Mouse (Mus musculus) retina, postnatal 1 day (tissue): ENCODE results near the gene Rgs5.

ENCODE experiments used
- DNase-seq: peaks from one replicate; pipeline ENCODE4 v3.0.0-alpha.2; 2012

Gene Rgs5

GRCm38 (mm10) chr1:169655256-169655655, at the start of gene Rgs5:
Gene Rgs5 (plus strand): TSS chr1:169655501.
- DNase-seq, result peak; percentile 12

GRCm38 (mm10) chr1:169606164-169606563, 49.1 kb upstream of the Rgs5 start:
- DNase-seq, result no peak

- DNase-seq, result no peak
Observed at GRCm38 (mm10) chr1:169629738-169630137, 25.6 kb upstream of the Rgs5 start.

- peak; percentile 21 for DNase-seq
Observed at GRCm38 (mm10) chr1:169637251-169637750, 18.0 kb upstream of the Rgs5 start.

DNA sequence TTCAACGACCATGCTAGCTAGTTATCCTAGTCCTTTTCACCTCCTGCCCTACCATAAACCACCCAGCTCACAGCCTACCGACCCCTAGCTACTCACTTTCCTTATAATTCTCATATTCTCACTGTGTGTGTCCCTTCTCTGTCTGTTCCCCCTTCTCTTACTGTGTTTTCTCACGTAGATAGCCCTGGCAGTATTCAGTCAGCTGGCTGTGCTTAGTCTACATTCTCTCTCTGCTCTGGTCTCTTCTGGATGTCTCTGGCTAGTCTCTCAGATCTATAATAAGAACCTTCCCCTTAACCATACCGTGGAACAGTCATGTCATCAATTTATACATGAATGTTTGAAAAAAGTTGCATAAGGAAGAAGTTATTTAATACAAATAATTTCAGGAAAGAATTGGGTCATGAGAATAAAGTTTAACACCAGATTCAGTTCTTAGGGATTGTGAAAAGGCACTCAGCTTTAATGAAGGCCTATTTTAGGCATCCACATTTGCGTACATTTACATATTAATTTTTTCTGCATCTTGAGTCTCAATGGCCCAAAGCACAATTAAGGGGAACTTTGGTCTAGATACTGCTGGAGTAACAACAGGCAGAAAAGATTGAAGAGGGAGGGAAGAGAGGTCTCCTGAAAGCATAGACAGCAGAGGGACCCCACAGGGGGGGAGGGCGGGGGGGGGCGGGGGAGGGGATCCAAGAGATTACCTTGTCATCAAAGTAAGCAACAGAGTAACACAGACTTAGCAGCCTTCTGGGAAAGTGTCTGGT, 10.2 kb upstream of the Rgs5 start:
- no peak for DNase-seq

DNA sequence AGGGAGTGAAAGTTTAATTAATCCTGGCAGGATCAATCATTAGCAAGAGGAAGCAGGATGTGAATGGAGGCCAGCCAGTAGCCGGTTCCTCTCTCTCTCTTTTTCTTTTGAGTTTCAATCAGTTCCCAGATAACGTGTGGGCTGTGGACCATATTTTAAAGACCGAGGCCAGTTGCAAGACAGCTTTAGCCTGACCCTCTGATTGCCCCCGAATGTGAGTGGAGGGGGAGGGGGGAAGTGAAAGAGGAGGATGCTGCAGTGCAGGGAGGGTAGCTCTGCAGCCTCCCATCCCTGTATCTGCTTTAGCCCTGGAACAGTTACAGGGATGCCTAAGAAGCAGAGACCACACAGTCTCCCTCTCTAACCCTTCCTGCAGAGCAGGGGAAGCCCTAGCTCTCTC, 4.2 kb downstream of the Rgs5 start:
- no peak for DNase-seq

- no peak for DNase-seq
Observed at GRCm38 (mm10) chr1:169667328-169667727, 12.0 kb downstream of the Rgs5 start.

DNA sequence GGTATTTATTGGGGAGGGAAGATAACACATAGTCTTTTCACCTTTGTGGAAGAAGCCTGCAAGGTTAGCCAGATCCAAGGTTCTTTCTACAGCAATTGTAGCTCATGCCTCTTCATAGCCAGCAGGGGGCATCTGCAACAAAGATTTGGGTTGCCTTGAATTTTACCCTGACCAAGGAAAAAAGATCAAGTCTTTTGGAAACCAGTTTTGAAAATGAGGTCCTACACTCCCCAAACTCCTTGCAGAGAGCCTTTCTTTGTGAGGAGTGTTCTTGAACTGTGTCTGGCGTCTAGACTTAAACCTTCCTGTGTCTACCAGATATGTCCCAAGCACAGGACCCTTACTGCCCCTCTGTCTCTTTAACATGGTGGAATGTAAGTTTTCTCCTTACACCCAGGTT, 15.4 kb downstream of the Rgs5 start:
- DNase-seq, result peak; percentile 62

GRCm38 (mm10) chr1:169671801-169672200, 16.5 kb downstream of the Rgs5 start:
- DNase-seq, result no peak

GRCm38 (mm10) chr1:169672272-169672671, 17.0 kb downstream of the Rgs5 start:
- DNase-seq, result no peak

DNA sequence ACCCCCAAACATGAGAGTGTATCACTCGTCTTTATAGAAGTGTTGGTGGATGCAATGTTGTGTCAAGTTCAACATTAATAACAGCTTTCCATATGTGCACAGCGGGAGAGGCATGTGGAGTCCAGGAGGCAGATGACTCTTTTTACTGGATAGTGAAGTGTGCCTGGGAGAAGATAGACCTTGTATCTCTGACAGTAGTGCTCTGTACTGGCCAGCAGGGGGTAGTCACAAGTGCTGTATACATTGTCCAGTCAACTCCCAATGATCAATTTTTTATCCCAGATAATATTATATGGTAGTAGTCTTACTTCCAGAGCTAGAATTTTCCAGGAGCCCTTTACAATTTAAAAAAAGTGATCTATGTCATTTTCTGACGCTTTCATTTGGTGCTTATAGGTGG, 18.8 kb downstream of the Rgs5 start:
- peak; percentile 24 for DNase-seq

GRCm38 (mm10) chr1:169676751-169677150, 21.4 kb downstream of the Rgs5 start:
- no peak for DNase-seq

DNA sequence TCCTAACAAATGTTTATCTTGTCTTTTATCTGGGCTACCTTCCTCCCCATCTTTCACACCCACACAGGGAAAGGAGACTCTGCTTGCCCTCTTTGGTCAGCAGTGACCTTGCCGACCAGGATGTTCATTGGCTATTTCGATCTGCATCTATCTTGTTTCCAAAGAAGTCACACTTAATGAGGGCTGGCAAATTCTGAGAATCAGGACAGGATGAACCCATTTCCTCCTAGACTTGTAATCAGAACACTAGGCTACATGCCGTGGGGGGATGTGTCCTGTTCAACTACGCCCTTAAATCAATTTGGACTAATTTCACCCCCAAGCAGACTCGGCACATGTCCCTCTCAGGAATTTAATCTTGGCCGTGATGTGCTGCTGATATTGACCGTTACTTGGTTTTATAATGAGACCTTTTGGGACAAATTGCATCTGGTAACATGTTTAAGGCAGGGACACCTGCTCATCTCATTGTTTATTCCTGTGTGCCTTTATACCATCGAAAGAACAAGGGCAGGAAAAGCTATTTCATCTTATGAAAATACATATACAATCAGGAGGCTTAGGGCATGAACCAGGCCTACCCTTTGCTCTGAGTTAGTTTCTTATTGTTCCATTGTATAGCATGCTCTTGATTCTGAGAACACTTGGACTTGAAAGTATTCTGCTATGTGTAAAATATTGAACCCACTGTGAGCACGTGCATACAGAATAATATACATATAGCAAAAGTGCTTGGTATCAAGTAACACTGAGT, 25.3 kb downstream of the Rgs5 start:
- no peak for DNase-seq

GRCm38 (mm10) chr1:169682775-169683497, 27.6 kb downstream of the Rgs5 start:
- no peak for DNase-seq

DNA sequence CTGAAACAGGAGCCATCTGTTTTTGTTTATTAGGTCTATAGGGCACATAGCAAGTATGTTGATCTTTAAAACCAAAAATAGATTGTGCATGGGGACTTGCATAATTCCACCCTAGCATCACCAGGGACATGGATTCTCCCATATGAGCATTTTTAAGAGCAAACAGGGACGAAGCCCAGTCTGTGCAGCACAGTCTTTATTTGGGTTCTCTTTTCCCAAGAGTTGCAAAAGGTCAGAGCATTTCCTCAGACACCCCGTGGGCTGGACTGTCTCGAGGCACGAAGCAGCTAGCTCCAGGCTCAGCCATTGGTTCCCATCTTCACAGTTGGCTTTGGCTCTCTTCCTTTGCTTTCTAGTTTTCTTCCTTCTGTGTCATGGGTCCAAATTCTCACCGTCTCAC, 30.0 kb downstream of the Rgs5 start:
- no peak for DNase-seq

DNA sequence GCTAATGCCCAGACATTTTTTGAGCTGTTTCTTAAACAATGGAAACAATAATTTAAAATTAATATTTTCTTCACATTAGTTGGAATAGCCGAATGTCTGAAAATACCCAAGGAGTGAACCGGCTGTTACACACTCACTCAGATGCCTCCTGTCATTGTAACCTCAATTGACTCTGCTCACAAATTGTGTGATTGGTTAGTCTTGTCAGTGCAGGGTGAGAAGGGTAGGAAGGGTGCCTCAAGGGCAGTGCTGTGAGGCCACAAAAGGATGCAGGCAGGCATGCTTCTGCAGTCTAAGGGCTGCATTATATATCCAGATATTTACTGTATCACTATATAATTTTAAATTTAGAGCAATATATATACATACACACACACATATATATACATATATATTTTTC, 37.7 kb downstream of the Rgs5 start:
- DNase-seq, result no peak

DNA sequence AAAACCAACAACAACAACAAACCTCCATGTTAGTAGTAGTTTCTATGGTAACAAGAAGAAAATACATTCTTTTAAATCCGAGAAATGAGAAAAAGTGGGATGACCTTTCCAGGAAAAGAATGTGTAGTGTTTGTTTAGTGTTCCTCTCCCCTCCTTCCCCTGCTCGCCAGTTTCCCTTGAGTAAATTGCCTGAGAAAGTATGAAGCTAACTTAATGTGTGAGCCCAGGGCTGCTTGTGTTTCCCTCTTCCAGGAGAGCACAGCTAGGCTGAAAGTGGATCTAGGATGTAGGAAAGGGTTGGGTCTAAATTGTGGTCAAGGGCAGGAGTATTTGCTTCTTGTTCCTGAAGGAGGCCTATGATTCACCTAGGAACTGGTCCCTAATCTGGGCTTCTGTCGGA, 38.2 kb downstream of the Rgs5 start:
- DNase-seq, result no peak

DNA sequence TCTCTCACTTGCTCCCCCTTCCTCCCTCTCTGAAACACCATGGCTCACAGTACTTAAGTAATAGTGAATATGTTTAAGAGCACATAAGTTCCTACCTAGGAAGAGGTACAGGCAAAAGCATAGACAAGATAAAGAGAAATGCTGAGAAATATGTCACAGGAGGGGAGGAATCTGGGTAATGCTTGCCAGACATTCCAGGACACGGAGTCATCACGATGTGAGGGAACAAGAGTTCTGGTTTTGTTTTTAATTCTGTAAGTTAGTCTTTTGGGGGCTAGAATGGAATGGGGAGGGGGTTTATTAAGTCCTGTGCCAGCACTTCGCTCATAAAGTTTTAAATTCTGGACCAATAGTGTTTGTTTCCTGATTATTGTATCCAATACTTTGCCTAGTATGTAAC, 40.1 kb downstream of the Rgs5 start:
- DNase-seq, result no peak

GRCm38 (mm10) chr1:169697236-169697635, 41.9 kb downstream of the Rgs5 start:
- DNase-seq, result no peak

DNA sequence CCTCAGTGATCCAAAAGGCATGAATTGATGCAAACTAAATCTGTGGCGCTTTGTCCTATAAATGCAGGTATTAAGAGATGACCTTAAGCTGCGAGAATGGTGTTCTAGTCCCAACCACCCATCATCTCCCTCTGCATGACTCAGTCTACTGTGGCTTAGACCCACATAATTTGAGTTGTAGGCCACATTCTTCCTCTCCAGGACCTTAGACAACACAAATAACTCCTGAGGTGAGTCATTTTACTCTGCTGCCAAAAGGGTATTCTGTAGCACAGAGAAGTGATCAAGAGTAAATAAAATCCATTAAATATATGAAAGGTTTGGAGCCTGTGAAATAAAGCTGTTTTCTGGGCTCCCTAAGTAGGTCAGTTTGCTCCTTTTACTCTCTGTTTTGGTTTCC, 43.9 kb downstream of the Rgs5 start:
- no peak for DNase-seq

GRCm38 (mm10) chr1:169704395-169705087, 49.2 kb downstream of the Rgs5 start:
- DNase-seq, result no peak

DNA sequence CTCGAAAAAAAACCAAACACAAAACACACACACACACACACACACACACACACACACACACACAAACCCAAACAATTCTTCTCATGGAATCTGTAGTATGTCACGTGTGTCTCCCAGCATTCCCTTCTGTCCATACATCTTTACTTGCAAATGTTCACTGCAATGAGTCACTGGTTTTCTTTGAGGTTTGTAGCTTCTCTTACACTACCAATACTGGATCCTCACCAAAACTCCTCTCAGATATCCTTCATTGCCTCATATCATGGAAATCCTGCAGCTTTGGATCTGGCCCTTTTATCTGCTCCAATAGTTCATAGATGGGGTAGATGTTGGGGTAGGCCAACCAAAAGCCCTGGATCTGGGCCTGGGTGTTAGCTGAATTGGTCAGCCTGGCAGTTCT, 66.5 kb downstream of the Rgs5 start:
- no peak for DNase-seq

- no peak for DNase-seq
Observed at GRCm38 (mm10) chr1:169726319-169726718, 71.0 kb downstream of the Rgs5 start.
